Mouse (Mus musculus) layer of hippocampus, postnatal 10 days (tissue): ENCODE results near the gene Coq4. TPM values are rescaled to one million over a fixed set of nuclear protein-coding genes. Genes with fewer than 3 reads are reported as not detected.
"Not testable (repeated sequence)": the region's sequence is repeated elsewhere in the genome, so short reads cannot be mapped to it uniquely, and the experiment has no call there.

Experiments
- DNase-seq, 2 experiments: peaks; one replicate each; pipeline ENCODE4 v3.0.0; 2021; ENCODE audit warnings: low spot score in 2 of 2
- long read RNA-seq: library from polyadenylated mRNA; stranded (forward); transcript quantifications from one replicate; pipeline ENCODE4 v2.0.0, GENCODE M21; 2023
- total RNA-seq, 2 experiments: library from RNA; stranded (reverse); gene quantifications; 2 replicates each; pipeline ENCODE4 v1.2.3; 2021

Coq4 gene
- total RNA-seq, result 10 to 100 TPM; 32.4 to 35.9 TPM
- long read RNA-seq, transcript Coq4-201 (7 exons, 1,991 nt), result major isoform, 28 of 39 reads
- long read RNA-seq, partial matches to known transcripts, result 0 of 39 reads
- long read RNA-seq, other reads (novel, unspliced or antisense), result 10 of 39 reads

DNA sequence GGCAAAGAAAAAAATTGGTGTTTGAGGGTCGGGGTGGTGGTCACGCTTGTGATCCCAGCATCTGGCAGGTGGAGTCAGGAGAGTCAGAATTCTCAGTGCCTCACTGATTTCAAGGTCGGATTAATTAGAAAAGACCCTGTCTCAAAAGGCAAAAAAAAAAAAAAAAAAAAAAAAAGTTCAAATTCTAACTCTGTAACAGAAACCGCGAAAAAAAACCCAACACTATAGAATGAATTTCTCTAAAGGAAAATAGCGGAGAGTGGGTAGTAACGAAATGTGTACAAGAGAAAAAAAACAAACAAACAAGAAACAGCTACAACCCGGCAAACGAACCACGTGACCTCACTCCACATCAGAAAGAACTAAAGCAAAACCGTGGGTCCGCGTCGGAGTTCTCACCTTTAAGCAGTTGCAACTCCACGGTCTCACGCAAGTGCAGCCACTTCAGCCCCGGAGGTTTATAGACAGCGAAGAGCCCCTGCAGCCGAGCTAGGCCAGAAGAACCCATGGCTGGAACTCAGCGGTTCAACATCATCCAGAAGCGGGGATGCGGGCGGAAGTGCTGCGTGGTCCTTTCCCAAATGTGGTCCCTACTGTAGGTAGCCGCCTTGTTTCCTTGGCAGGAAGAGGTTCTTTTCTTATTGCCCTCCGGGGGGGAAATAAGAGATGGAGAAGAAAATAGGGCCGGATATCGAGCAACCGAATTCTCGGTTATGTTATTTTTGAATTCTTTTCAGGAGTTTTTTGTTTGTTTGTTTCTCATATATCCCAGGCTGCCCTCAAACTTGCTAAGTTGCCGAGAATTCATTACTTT, at the start of gene Coq4:
Coq4 (plus strand) TSS at position 390 of the 814 bp plus-strand sequence.
- DNase-seq, result peak; percentile 88 to 92

DNA sequence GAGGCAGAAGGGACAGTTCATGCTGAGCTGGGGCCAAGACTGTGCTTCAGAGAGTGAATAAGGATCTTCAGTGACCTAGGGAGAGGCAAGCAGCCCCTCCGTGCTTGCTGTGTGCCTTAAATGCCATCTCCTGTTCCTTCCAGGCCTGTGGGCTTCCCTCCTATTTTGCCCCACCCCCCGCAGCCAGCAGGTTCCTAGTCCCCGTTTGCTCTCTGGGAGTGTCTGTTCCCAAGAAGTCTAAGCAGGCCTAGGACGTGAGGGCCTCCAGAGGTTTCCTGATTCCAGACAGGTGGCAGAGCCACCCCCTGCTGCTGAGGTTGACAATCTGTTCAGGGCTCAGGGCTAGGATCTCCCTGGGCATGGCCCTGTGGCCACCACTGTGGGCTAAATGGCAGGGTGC, 48.5 kb upstream of the Coq4 start:
- no peak for DNase-seq

DNA sequence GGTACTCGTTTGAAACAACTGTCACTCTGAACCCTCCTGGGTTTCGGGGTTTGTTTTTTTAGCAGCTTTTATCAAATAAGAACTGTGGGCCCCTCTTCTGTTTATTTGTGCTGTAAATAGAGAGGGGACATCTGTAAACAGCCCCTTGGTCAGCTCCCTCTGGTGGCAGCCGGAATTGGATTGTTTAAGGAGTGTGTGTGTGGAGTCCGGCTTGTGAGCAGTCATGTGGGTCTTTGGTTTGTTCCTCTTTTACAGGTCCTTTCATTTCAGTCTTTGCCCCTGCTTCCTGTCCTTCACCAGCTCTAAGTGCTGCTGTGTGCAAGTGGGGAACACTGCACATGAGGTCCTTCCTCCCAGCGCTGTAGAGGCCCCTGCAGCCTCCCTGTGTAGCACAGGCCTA, 47.9 kb upstream of the Coq4 start:
- peak; percentile 40 to 49 for DNase-seq

DNA sequence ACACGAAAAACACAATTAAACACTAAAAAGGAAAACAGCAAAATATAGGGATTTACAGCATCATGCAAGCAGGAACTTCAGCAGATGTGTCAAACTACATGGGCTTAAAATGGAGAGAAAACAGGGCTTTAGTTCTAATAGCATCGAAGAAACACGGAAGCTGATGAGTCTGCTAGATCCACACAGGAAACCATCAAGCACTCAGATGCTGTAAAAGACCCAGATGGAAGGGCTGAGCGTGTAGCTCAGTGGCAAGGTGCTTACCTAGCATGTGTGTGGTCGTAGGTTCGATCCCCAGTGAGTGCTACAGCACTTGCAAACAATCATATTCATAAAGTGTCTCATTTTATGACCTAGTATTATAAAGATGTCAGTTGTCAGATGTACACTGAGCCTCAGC, 46.1 kb upstream of the Coq4 start:
- no peak for DNase-seq

DNA sequence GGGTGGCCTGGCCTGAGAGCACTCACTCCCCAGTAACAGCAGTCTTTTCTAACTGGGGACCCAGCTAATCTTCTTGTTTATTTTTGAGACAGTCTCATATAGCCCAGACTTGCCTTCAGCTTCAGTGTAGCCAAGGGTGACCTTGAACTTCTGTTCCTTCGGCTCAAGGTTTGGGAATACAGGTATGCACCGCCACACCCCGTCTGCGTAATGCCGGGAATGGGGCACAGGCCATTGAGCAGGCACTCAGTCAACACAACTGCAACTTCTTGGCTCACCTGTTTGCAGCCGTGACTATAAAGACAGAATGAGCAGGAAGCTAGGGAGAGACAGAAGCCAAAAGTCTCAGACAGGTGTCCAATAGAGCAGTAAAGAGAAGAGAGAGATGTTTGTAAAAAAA, 43.0 kb upstream of the Coq4 start:
- no peak for DNase-seq

DNA sequence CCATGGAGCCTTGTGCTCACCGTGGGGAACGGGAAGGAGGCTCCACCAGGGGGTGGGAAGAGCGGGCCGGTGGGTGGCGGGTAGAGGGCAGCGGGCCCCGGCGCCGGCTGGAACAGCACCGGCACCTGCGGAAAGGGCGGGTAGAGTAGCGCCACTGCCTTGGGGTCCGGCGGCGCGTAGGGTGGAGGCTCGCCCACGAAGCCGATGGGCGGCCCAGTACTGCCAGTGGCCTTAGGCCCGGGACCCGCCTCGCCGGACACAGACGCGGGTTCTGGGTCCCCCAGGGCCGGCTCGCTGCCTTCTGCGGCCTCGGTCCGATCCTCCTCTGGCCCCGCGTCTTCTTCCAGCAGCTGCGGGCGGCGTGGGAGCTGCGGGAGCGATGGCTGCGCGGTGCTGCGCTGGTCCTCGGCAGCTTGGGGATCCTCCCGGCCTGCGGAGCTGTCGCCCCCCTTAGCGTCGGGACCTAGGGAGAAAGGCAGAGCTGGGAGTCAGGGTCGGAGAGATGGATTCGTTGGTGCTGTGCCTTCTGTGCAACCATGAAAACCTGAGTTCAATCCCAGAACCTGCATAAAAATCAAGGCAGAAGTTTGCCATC, 40.0 kb upstream of the Coq4 start:
- no peak for DNase-seq

DNA sequence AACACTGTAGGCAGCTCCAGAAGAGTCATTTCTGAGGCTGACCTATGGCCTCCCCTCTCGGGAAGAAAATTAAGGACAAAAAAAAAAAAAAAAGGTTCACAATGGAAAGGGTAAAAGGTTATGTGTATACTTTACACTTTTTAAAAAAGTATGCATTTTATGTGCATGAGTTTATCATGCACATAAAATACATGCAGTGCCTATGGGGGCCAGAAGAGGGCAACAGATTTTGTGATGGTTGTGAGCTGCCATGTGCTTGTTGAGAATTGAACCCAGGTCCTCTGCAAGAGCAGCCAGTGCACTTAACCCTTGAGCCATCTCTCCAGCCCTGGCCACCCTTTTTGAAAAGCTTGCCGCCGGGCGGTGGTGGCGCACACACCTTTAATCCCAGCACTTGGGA, 39.4 kb upstream of the Coq4 start:
- no peak for DNase-seq

DNA sequence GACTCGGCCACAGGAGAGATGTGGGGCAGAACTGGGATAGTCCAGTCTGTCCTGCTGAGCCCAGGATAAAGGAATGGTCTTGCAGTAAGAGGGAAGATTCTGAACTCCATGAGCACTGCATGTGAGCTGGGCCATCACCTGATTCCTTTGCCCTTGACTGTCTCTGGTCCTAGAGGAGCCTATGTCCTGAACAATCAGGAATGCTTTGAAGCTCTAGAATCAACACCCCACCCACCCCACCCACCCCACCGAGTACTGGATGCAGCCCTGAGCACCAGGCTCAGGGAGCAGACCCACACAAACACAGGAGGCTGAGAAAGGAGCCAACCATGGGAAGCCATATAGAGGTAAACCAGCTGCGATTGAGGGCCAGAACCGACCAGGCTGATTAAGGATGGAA, 38.8 kb upstream of the Coq4 start:
- DNase-seq, result no peak

DNA sequence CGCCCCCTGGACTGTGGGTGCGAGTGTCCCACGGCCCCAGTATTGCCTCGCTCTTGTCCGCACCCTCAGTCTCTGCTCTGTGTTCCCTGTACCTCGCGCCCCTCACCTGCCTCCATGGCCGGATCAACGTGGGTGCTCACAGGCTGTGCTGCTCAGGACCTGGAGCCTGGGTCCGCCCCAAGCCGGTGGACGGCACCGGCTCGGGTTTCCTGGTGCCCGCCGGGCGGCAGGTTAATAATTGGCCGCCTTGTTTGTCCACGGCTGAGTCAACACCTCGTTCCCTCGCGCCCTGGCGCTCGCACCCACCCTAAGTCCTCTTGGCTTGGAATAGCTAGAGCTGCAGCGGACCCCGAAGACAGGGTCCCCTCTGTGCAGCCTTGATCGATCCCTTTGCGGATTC, 35.8 kb upstream of the Coq4 start, which contains the start of gene Gm13420:
Gm13420 (minus strand) TSS at position 189 of the 400 bp plus-strand sequence.
- DNase-seq, result no peak

DNA sequence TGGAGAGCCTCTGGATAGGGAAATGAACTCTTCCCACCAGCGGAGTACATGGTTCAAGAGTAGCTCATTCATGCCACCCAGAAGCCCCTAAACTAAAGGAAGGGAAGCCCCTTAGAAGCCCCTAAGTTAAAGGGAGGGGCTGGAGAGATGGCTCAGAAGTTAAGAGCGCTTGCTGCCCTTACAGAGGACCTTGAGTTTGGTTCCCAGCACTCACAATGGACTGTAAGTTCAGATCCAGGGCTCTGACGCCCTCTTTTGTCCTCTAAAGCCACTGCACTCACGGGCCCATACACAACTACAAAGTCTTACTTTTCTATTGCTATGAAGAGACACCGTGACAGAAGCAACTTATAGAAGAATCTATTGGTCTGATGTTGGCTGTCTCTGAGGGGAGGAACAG, 34.9 kb upstream of the Coq4 start:
- DNase-seq, result no peak

DNA sequence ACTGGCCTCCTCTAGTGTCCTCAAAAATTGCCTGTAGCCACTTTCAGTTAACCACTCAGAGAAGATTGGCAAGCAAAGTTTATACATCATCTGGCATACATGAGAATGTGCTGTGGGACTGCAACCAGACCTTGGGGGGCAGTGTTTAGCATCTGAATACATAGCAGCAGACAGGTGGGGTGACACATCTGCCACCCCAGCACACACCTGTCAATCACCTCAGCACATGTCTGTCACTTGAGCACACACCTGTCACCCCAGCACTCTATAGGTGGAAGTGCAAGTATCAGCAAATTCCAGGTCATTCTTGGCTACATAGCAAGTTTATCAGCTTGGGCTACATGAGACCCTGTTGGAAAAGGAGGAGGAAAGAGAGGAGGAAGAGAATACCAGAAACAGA, 31.6 kb upstream of the Coq4 start:
- DNase-seq, result no peak

DNA sequence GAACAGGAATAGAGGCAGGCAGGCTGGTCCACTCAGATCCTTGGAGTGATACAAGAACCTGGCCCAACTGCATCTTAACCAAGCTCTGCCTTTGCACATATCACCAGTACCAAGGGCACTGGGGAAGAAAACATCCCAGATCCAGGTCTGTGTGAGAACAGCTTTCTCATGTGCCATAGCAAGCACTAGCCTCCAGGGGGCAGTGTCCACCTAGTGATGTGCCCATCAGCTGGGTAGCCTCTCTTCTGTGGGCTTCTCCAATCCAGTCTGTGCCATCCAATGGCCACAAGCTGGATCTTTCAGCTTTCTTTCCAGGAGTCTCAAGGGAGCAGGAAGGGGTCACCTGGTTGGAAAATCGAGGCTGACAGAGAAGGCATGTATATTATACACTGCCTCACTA, 22.5 kb upstream of the Coq4 start:
- peak; percentile 68 to 70 for DNase-seq

DNA sequence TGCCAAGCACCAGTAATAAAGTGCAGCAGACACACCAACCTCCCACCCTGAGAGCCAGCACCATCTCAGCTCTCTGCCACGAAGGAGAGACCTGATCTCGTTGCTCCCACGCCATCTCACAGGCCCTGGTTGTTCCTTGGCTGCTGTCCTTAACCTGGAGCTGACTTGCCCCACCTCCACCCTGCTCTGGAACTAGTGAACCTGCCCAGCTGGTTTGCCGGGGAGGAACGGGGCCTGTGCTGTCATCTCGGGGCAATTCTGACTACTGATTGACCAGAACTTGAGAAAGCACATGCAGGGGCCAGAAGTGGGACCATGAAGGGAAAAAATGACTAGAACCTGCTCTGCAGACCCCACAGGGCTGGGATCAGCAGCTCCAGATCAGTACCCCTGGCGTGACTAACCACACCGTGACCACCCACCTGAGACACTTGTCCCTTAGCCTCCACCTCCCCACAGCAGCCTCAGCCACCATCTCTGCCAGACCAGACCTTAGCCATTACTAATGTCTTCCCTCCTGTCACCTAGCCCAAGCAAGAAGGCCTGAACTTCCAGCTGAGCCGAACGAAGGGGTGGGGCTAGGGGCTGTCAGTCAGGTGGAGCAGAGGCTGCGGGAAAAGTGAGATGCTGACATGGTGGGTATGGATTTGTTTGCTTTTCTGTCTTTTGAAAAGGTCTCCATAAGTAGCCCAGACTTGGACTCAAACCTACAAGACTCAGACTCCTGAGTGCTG, 19.1 kb upstream of the Coq4 start:
- no peak for DNase-seq

DNA sequence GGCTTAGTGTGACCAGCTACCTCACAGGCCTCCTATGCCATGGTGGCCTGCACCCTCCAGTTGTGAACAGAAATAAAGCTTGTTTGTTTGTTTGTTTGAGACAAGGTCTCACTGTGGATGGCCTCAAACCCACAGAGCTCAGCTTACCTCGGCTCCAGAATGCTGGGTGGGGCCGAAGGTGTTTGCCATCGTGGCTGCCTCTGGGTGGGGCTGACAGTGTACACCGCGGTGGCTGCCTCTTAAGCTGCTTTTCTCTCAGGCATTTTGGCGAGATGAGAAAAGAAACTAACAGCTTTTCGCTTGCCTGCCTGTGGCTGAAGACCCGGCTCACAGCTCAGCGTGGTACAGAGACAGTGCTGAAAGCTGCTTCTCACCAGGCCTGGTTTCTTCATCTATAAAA, 18.4 kb upstream of the Coq4 start:
- DNase-seq, result no peak

DNA sequence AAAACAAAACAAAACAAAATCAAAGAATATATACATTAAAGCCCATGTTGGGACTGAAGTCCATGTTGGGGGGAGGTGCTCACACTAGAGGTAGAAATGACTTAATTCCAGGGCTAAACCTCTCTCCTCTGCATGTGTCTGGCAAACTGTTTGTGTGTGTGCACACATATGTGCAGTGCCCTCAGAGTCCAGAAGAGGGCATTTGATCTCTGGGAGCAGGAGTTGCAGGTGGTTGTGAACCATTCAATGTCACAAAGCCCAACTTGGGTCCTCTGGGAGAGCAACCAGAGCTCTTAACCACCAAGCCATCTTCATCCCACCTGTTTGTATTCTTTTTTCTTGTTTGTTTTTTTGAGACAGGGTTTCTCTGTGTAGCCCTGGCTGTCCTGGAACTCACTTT, 17.1 kb upstream of the Coq4 start:
- DNase-seq, result no peak

DNA sequence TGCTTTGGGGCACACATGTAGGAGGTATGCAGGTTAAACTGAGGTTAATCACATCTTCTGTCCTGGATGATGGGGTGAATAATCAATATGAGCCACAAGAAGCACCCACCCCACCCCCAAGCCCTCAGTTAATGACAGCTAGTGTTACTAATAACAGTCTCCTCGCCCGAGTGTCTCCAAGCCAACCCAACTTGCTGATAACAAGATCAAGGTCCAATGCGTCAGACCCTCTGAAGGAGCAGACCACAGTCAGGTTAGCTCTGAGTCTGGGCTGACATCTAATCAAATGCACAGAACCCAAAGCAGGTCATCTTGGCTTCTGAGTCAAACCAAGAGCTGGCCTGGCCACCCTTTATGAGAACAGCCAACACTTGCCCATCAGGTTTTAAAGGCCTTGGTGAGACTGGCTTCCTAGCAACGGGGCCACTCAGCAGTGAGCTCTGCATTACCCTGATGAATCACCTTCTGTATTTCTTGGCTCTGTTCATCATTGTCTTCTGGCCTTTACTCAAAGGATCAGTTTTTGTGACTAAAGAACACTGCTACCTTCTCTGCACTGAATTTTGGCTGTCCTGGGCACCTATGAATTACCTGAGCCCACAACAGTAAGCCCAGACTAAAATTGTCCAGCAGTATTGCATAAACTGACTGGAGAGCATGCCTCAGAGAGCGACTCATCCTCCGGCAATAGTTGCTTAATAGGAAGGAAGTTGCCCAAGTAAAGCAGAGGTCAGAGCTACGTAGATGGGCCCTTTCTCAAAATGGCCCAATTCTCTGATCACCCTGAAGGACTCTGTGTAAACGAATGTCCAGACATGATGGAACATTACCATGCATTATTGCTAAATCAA, 15.5 kb upstream of the Coq4 start:
- DNase-seq, result no peak

DNA sequence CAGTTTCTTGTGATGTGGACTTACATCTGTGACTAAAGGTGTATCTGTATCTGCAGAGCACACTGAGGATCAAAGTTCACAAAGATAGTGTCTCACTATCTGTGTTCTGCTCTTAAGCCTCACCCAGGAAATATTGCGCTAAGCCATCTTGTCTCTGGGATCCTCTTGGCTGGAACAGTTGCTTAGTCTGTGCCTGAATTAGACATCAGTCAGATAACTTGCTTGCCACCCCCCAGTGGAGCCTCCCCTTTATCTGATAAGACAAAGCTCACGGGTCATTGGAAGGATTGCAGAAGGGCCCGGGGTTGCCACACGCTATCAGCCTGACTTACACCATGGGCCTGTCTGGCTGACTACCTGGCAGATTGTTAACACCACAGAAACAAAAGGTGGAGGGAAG, 14.0 kb upstream of the Coq4 start:
- DNase-seq, result no peak

DNA sequence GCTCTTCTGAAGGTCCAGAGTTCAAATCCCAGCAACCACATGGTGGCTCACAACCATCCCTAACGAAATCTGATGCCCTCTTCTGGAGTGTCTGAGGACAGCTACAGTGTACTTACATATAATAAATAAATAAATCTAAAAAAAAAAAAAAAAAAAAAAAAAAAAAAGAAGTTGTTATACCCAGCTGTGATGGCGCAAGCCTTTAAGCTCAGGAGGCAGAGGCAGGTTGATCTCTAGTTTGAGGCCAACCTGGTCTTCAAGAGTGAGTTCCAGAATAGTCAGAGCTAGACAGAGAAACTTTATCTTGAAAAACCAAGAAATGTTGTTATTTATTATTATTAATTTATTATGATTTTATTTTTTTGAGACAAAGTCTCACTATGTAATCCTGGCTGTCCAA, 6.0 kb upstream of the Coq4 start:
- DNase-seq, result not testable (repeated sequence)

DNA sequence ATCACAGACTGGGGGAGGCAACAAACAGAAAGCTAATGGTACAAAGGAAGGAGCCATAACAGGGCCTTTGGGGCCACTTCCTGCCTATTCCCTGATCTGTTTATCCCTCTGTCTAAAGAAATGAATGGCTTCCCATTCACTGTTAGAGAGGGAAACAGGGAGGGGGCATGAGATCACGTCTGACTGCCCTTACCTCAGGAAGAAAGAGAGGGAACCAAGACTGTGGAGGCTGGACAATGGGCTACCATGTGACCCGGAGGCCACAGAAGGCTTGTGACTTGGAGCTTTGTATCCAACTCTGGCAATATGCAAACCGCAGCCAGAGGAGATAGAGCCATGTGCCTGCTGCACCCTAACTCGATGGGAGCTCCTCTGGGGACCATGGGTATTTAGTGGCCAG, 3.0 kb upstream of the Coq4 start:
- DNase-seq, result no peak

DNA sequence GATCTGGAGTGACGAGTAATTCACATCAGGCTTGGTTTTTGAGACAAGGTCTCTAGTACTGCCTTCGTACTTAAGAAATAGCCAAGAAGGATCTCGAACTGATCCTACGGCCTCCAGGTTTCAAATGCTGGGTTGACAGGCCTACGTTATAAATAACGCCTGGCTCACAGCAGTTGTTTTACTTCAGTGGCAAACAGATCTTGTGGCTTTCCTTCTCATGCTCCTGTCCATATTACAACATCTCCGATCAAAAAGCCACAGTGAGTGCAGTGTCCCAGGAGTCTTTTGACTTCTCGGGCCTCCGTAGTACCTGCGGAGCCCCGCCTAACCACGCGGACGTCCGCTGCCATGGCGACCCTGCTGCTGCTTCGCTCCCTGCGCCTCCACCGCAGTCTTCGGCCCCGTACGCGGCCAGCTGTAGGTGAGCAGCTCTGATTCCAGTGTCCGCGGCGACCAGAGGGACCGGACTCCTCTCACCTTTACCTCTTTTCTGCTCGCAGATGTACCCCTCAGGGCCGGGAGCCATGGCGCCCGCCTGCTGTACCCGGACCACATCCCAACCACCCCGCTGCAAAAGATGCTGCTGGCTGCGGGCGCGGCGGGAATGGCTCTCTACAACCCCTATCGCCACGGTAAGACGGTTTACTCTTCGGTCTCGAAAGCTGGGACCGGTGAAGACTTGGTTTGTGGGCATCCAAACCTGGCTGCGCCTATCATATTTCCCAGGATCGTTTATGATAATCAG, 816 bp downstream of the Coq4 start, which contains the start of gene Trub2:
Trub2 (minus strand) TSS at position 566 of the 745 bp plus-strand sequence.
- peak; percentile 77 to 81 for DNase-seq
